Mouse (Mus musculus): Measurements from ENCODE around the gene Rep15.

The Rep15 gene

GRCm38 (mm10) chr6:147029591-147029990 lies 2.8 kb upstream of the Rep15 start:
- DNase-seq (ENCODE audit: low read depth in 2 of 2, low spot score in 2 of 2): no peak

- no peak for DNase-seq (ENCODE audit: low read depth in 2 of 2, low spot score in 2 of 2)
These were observed 2.1 kb upstream of the Rep15 start for GRCm38 (mm10) chr6:147030096-147030885.

- peak; percentile 62 to 78 for DNase-seq (ENCODE audit: low read depth in 2 of 2, low spot score in 2 of 2)
These were observed 10.2 kb downstream of the Rep15 start, which contains the start of gene Mrps35 for GRCm38 (mm10) chr6:147042291-147043290. TSS of gene Mrps35 (plus strand) at chr6:147042764.

GRCm38 (mm10) chr6:147043633-147044032 lies 11.2 kb downstream of the Rep15 start:
- no peak for DNase-seq (ENCODE audit: low read depth in 2 of 2, low spot score in 2 of 2)

GRCm38 (mm10) chr6:147049239-147049805 lies 16.9 kb downstream of the Rep15 start:
- no peak for DNase-seq (ENCODE audit: low read depth in 2 of 2, low spot score in 2 of 2)

GRCm38 (mm10) chr6:147051666-147052065 lies 19.3 kb downstream of the Rep15 start:
- no peak for DNase-seq (ENCODE audit: low read depth in 2 of 2, low spot score in 2 of 2)

GRCm38 (mm10) chr6:147052440-147052839 lies 20.1 kb downstream of the Rep15 start:
- no peak for DNase-seq (ENCODE audit: low read depth in 2 of 2, low spot score in 2 of 2)

GRCm38 (mm10) chr6:147053785-147054646 lies 21.6 kb downstream of the Rep15 start:
- DNase-seq (ENCODE audit: low read depth in 2 of 2, low spot score in 2 of 2): no peak

- no peak for DNase-seq (ENCODE audit: low read depth in 2 of 2, low spot score in 2 of 2)
These were observed 23.1 kb downstream of the Rep15 start for GRCm38 (mm10) chr6:147055374-147055977.

GRCm38 (mm10) chr6:147059326-147059725 lies 26.9 kb downstream of the Rep15 start:
- DNase-seq (ENCODE audit: low read depth in 2 of 2, low spot score in 2 of 2): no peak

GRCm38 (mm10) chr6:147061630-147062029 lies 29.2 kb downstream of the Rep15 start:
- DNase-seq (ENCODE audit: low read depth in 2 of 2, low spot score in 2 of 2): no peak

GRCm38 (mm10) chr6:147062034-147062433 lies 29.6 kb downstream of the Rep15 start:
- DNase-seq (ENCODE audit: low read depth in 2 of 2, low spot score in 2 of 2): no peak

GRCm38 (mm10) chr6:147062694-147063093 lies 30.3 kb downstream of the Rep15 start:
- DNase-seq (ENCODE audit: low read depth in 2 of 2, low spot score in 2 of 2): no peak

- DNase-seq (ENCODE audit: low read depth in 2 of 2, low spot score in 2 of 2): no peak
These were observed 32.0 kb downstream of the Rep15 start for GRCm38 (mm10) chr6:147064226-147064943.

GRCm38 (mm10) chr6:147064944-147065261 lies 32.5 kb downstream of the Rep15 start:
- no peak for DNase-seq (ENCODE audit: low read depth in 2 of 2, low spot score in 2 of 2)

- DNase-seq (ENCODE audit: low read depth in 2 of 2, low spot score in 2 of 2): no peak
These were observed 43.5 kb downstream of the Rep15 start for GRCm38 (mm10) chr6:147075808-147076387.

GRCm38 (mm10) chr6:147076878-147077277 lies 44.5 kb downstream of the Rep15 start:
- no peak for DNase-seq (ENCODE audit: low read depth in 2 of 2, low spot score in 2 of 2)

GRCm38 (mm10) chr6:147079919-147080318 lies 47.5 kb downstream of the Rep15 start:
- no peak for DNase-seq (ENCODE audit: low read depth in 2 of 2, low spot score in 2 of 2)
